Mouse (Mus musculus): ENCODE data around the gene Mpp3.

- TF ChIP-seq CTCF (IDR thresholded peaks at IDR 0.05; ENCODE audit: control insufficient read depth, insufficient read depth, low read length) (no peak), POLR2A (IDR thresholded peaks at IDR 0.05; ENCODE audit: borderline replicate concordance, control insufficient read depth, low read depth, low read length) (peak; percentile 25; the same call in 1 of the 2 replicates)
Measured at GRCm38 (mm10) chr11:102023406-102023805, 4.9 kb downstream of the Mpp3 start.
